Mouse (Mus musculus): ENCODE results near the gene Trp53bp1.

GRCm38 (mm10) chr2:121206541-121206940 lies 64.7 kb downstream of the Trp53bp1 start:
- TF ChIP-seq CTCF (IDR thresholded peaks at IDR 0.05; ENCODE audit: low read depth) (no peak), EP300 (IDR thresholded peaks at IDR 0.05; ENCODE audit: low read depth) (no peak)
